ENCODE assay signal across 8 mouse cellular contexts in the genomic region with DNA sequence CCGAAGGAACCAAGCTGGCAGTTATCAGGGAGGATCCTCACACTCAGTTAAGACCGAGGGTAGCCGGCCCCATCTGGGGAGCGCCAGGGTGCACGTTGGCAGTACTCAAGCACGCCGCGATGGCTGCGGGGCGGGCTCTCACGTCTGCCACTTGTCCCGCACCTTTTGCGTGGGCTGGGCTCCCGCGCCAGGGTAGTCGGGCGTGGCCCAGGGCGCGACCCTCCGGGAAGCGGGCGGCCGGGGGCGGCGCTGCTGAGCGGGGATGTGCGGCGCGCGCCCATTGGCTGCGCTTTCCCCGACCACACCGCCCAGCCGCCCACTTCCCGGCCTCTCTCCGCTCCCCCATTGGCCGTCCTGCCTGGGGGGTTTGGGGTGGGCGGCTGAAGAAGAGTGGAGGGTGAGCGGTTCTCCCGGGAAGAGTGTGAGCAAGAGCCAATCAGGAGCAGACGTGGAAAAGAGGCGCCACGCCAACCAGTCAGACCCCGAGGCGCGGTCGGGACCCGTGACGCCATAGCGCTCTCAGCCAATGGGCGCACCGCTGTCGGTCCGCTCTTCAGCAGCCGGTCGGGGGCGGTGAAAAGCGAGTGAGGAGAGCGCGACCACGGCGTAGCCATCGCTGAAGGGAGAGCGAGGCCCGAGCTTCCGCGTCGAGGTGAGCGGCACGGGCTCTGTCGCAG. TPM values are rescaled to one million over a fixed set of nuclear protein-coding genes. Genes with fewer than 3 reads are reported as not detected.
A peak's percentile ranks its signal among the peaks of the same experiment; 100 is the strongest.
DNase-seq lines count a peak whose midpoint lies in the region; ATAC-seq and TF ChIP-seq lines count a peak whose summit lies in the region.

Gene Far1, plus strand, starts transcription at position 549 of the 677 bp plus-strand sequence.

- peak within 1 kb of the TSS; percentile 74 to 92 for H3K4me3 ChIP-seq in ES-E14 (ENCODE audit: insufficient read depth in 1 of 2, low read depth in 1 of 2, low read length in 2 of 2, poor library complexity in 1 of 2, severe bottlenecking in 1 of 2)
- peak within 1 kb of the TSS; percentile 97 for H3K4me3 ChIP-seq in forebrain, embryonic 16.5 days (replicated peaks; ENCODE audit: low read length)
- H3K4me3 ChIP-seq in layer of hippocampus, adult 2 months: peak within 1 kb of the TSS; percentile 82
- H3K4me3 ChIP-seq in lung, embryonic 14.5 days (ENCODE audit: low read depth, low read length): peak within 1 kb of the TSS; percentile 95
- H3K4me3 ChIP-seq in olfactory bulb, adult 2 months (ENCODE audit: insufficient read depth, low read depth, low read length): peak within 1 kb of the TSS; percentile 83
- H3K4me3 ChIP-seq in thymus, adult 2 months (ENCODE audit: control insufficient read depth, insufficient read depth, low read length): peak within 1 kb of the TSS; percentile 78

- peak within 1 kb of the TSS; percentile 92 for H3K4me2 ChIP-seq in forebrain, embryonic 16.5 days (ENCODE audit: low read length)
- peak within 1 kb of the TSS; percentile 94 for H3K4me2 ChIP-seq in lung, embryonic 14.5 days

- WGBS in forebrain, embryonic 16.5 days: under 1% methylated on average over 70 of the region's 71 CpGs
- WGBS in lung, embryonic 14.5 days: under 1% methylated on average over 66 of the region's 71 CpGs
- under 1% methylated on average over 71 of the region's 71 CpGs for WGBS in olfactory bulb, adult 2 months
- WGBS in thymus, adult 2 months: under 1% methylated on average over 70 of the region's 71 CpGs

- DNase-seq in ES-E14 (ENCODE audit: low read depth, low spot score): peak; percentile 93
- DNase-seq in cerebellum, adult 11-12 months: peak; percentile 99
- DNase-seq in heart, postnatal 36 days: peak; percentile 96 to 98
- DNase-seq in layer of hippocampus, adult 2 months (ENCODE audit: low spot score in 2 of 2): peak; percentile 99
- DNase-seq in lung, embryonic 14.5 days: peak; percentile 99
- peak; percentile 95 for DNase-seq in thymus, adult 2 months

- H3K9me3 ChIP-seq in ES-E14 (ENCODE audit: control insufficient read depth, insufficient read depth, low read depth, low read length): no peaks in the 10 kb centered on the region
- no peaks in the 10 kb centered on the region for H3K9me3 ChIP-seq in forebrain, embryonic 16.5 days (ENCODE audit: control insufficient read depth, low read length)
- H3K9me3 ChIP-seq in lung, embryonic 14.5 days (ENCODE audit: low read depth, low read length): no peaks in the 10 kb centered on the region

- TF ChIP-seq CTCF in layer of hippocampus, adult 2 months (conservative IDR thresholded peaks at IDR 0.05): peak; percentile 77
- peak; percentile 8 for TF ChIP-seq CTCF in lung, embryonic 14.5 days (IDR thresholded peaks at IDR 0.05; ENCODE audit: low read depth)
- peak; percentile 56; the same call in 1 of the 2 replicates for TF ChIP-seq CTCF in olfactory bulb, adult 2 months (IDR thresholded peaks at IDR 0.05; ENCODE audit: insufficient read depth, low read depth, low read length)
- peak; percentile 54 for TF ChIP-seq CTCF in thymus, adult 2 months (IDR thresholded peaks at IDR 0.05; ENCODE audit: borderline replicate concordance, control insufficient read depth, extremely low read depth, insufficient read depth, low read length, poor library complexity)

- no peaks in the 10 kb centered on the region for H3K27me3 ChIP-seq in forebrain, embryonic 16.5 days (replicated peaks; ENCODE audit: control insufficient read depth, insufficient read depth, low read length)
- H3K27me3 ChIP-seq in lung, embryonic 14.5 days (ENCODE audit: insufficient read depth, low read length): no peaks in the 10 kb centered on the region
- no peaks in the 10 kb centered on the region for H3K27me3 ChIP-seq in thymus, adult 2 months (ENCODE audit: control insufficient read depth, insufficient read depth, low read length)

- H3K4me1 ChIP-seq in ES-E14 (ENCODE audit: control insufficient read depth in 2 of 2, insufficient read depth in 2 of 2, low read length in 2 of 2, poor library complexity in 1 of 2): peaks cover 2 to 3% of the 10 kb centered on the region in 2 experiments; a peak in 2 of 4 replicates
- peaks cover 18% of the 10 kb centered on the region for H3K4me1 ChIP-seq in forebrain, embryonic 16.5 days (replicated peaks; ENCODE audit: control insufficient read depth, insufficient read depth, low read length)
- H3K4me1 ChIP-seq in lung, embryonic 14.5 days (ENCODE audit: insufficient read depth): no peaks in the 10 kb centered on the region
- peaks cover 2% of the 10 kb centered on the region for H3K4me1 ChIP-seq in olfactory bulb, adult 2 months (ENCODE audit: control insufficient read depth, insufficient read depth, low read length)
- 0 out of 2 replicates have a peak, but pooled peaks cover 6% of the 10 kb centered on the region for H3K4me1 ChIP-seq in thymus, adult 2 months (replicated peaks; ENCODE audit: control insufficient read depth, insufficient read depth, low read length)

- no peaks in the 10 kb centered on the region for H3K36me3 ChIP-seq in ES-E14 (ENCODE audit: control insufficient read depth, insufficient read depth, low read length, poor library complexity, severe bottlenecking)
- no peaks in the 10 kb centered on the region for H3K36me3 ChIP-seq in forebrain, embryonic 16.5 days (ENCODE audit: control insufficient read depth, insufficient read depth)
- H3K36me3 ChIP-seq in lung, embryonic 14.5 days (ENCODE audit: insufficient read depth): no peaks in the 10 kb centered on the region
- H3K36me3 ChIP-seq in thymus, adult 2 months (ENCODE audit: control insufficient read depth, insufficient read depth, low read length): no peaks in the 10 kb centered on the region

- peak within 1 kb of the TSS; percentile 81 for H3K9ac ChIP-seq in ES-E14 (ENCODE audit: insufficient read depth, low read depth, low read length, poor library complexity, severe bottlenecking)
- H3K9ac ChIP-seq in forebrain, embryonic 16.5 days (replicated peaks; ENCODE audit: low read depth, low read length): peak within 1 kb of the TSS; percentile 94
- peak within 1 kb of the TSS; percentile 90 for H3K9ac ChIP-seq in lung, embryonic 14.5 days

- ATAC-seq in forebrain, embryonic 16.5 days: peak; percentile 98
- ATAC-seq in lung, embryonic 14.5 days (ENCODE audit: insufficient read depth): peak; percentile 99

- TF ChIP-seq POLR2A in olfactory bulb, adult 2 months (IDR thresholded peaks at IDR 0.05; ENCODE audit: insufficient read depth, low read depth, low read length): peak; percentile 83
- TF ChIP-seq POLR2A in thymus, adult 2 months (IDR thresholded peaks at IDR 0.05; ENCODE audit: control insufficient read depth, extremely low read depth, insufficient read depth, low read length, poor library complexity): peak; percentile 85

- in situ Hi-C loops in ES-E14 (cut with MboI; ENCODE audit: low sequenced_read_pairs in 2 of 2, unreplicated experiment in 2 of 2): no loop called here

- H3K27ac ChIP-seq in ES-E14 (ENCODE audit: insufficient read depth, low read depth, low read length, poor library complexity, severe bottlenecking): no peak within 1 kb of the TSS
- peak within 1 kb of the TSS; percentile 87 for H3K27ac ChIP-seq in forebrain, embryonic 16.5 days (ENCODE audit: low read length)
- peak within 1 kb of the TSS; percentile 96 for H3K27ac ChIP-seq in layer of hippocampus, adult 2 months
- H3K27ac ChIP-seq in lung, embryonic 14.5 days (ENCODE audit: low read depth): peak within 1 kb of the TSS; percentile 94
- peak within 1 kb of the TSS; percentile 65; the same call in 1 of the 2 replicates for H3K27ac ChIP-seq in olfactory bulb, adult 2 months (ENCODE audit: insufficient read depth, low read depth, low read length)
- H3K27ac ChIP-seq in thymus, adult 2 months (ENCODE audit: control insufficient read depth, insufficient read depth, low read length): peak within 1 kb of the TSS; percentile 4; the same call in 1 of the 2 replicates

- intact Hi-C loops in heart, postnatal 36 days (cut with DNase I): no loop called here

TF ChIP-seq in ES-E14, 5 proteins besides CTCF, POLR2A, EP300 and RAD21:
- TF ChIP-seq CHD2 (IDR thresholded peaks at IDR 0.05; ENCODE audit: low read depth, low read length) (peak; percentile 77), ZNF384 (IDR thresholded peaks at IDR 0.05; ENCODE audit: low read depth, low read length) (no peak)
TF ChIP-seq in ES-E14: peak in this region for 1.

RNA-seq across cellular contexts. Expression of gene Far1, which starts in this region (rescaled TPM):
- 45.1 and 51.1 TPM in 2 replicates for total RNA-seq in ES-E14 (2012; rRNA removed)
- 74.3 and 85.9 TPM in 2 replicates for polyA plus RNA-seq in forebrain, embryonic 16.5 days (2015; fragmentation: Nextera tagmentation; extraction: Ambion mirVana)
- total RNA-seq in heart, postnatal 36 days (2021): 10 to 100 TPM; 18.7 to 24.3 TPM
- total RNA-seq in layer of hippocampus, adult 2 months (2021): 100 to 1,000 TPM; 115 to 122 TPM
- polyA plus RNA-seq in lung, embryonic 14.5 days (2014; fragmentation: Nextera tagmentation; extraction: Ambion mirVana): 78.9 and 87.5 TPM in 2 replicates
- not detected in 2 replicates for polyA plus RNA-seq in olfactory bulb, adult 2 months (2012; ENCODE audit: insufficient read depth, insufficient read length, low replicate concordance, missing spikeins)
- polyA plus RNA-seq in thymus, adult 2 months (2012; rRNA removed): 14.2 and 16.8 TPM in 2 replicates

Comparison
In these comparisons a context has a peak if more than half of its experiments do, and no peak if none do; other contexts are left out.
1. CTCF ChIP-seq: peak in every context shown above with its lines; median percentile 77 in layer of hippocampus, adult 2 months; 56 in olfactory bulb, adult 2 months; 54 in thymus, adult 2 months; 8 in lung, embryonic 14.5 days.